Mouse (Mus musculus) splenic B cell, adult 2 months (primary cell): Measurements from ENCODE around the gene Col17a1.

Experiments
- DNase-seq: peaks from one replicate; pipeline ENCODE4 v3.0.0-alpha.2; 2011; ENCODE audit warnings: low read depth, low spot score
- H3K27me3 ChIP-seq: 2 replicates; pipeline ENCODE4 v1.6.1; 2012; ENCODE audit warnings: mild to moderate bottlenecking, low read length, moderate library complexity, mixed read lengths; ENCODE audit not compliant: control insufficient read depth, poor library complexity, insufficient read depth, severe bottlenecking
- H3K36me3 ChIP-seq: 2 replicates; pipeline ENCODE4 v1.6.1; 2012; ENCODE audit warnings: mild to moderate bottlenecking, low read length, moderate library complexity, mixed read lengths; ENCODE audit not compliant: control insufficient read depth, poor library complexity, insufficient read depth, severe bottlenecking

Gene Col17a1

DNA sequence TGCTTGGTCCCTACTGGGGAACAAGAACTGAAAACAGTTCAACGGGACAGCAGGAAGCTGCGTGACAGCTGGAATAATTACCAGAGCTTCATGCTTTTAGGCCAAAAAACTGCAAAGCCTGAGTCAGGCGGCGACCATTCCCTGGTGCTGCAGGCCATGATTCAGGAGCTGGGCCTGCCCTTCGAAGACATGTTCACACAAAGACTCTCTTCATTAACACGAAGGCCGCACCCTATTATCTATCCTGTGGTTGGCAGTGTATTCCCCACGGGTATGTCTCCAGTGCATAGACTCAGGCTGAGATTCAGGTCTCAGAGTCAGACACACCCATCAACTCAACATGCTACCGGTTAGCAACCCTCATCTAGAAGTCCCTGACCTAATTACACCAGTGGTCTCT lies 6.4 kb upstream of the Col17a1 start:
- H3K36me3 ChIP-seq = no peaks in the 10 kb centered on the region
- DNase-seq = no peak
- H3K27me3 ChIP-seq = no peaks in the 10 kb centered on the region

DNA sequence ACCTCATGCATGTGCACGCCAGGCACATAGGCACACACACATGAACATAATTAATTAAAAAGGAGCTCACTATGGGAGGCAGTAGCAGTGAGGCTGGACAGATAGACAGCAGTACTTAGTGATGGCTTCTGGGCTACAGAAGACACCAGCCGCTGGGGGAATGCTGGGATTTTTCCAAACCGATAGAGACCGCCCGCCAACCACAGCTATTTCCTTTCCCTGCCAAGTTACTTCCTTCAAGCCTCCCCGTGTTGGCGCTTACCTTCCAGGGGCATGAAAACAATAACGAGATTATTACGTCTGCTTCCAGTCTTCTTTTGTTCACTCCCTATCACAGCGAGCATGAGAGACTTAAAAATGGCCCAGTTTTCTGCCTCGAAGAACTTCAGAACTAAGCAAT lies 5.2 kb upstream of the Col17a1 start:
- no peaks in the 10 kb centered on the region for H3K36me3 ChIP-seq
- DNase-seq = no peak
- no peaks in the 10 kb centered on the region for H3K27me3 ChIP-seq

DNA sequence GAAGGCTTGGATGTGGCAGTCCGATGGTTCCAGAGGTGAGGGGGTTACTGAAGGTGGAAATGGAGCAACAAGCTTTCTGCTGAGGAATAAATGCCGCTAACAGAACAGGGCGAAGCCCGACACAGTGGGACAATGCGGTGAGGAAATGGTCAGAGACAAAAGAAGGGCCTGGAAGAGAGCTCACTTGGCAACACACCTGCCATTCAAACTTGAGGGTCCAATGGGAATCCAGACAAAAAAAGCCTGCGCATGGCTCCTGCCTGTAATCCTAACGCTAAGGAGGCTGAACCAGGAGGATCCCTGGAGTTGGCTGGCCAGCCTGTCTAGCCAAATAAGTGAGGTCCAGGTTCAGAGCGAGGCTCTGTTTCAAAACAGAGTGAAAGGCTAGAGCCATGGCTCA lies 4.5 kb upstream of the Col17a1 start:
- DNase-seq = no peak
- Histone ChIP-seq H3K27me3 (no peaks in the 10 kb centered on the region), H3K36me3 (no peaks in the 10 kb centered on the region)

DNA sequence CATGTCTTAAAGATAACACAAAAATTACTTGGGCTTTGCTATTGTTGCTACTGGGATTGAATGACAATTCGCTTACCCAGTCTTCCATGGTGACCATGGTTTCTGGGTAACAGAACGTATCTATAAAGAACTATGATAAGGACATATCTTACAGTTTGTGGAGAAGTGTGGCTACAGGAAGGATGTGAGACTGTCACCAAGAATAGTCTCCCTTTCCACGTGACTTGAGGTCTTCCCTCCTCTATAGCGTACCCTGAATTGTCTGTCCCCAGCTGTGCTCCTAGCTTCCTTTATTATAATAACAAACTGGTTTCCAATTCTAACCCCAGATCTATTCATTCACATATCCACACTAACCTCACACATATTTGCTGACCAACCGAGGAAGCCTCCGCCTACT lies 3.8 kb upstream of the Col17a1 start:
- H3K27me3 ChIP-seq = no peaks in the 10 kb centered on the region

DNA sequence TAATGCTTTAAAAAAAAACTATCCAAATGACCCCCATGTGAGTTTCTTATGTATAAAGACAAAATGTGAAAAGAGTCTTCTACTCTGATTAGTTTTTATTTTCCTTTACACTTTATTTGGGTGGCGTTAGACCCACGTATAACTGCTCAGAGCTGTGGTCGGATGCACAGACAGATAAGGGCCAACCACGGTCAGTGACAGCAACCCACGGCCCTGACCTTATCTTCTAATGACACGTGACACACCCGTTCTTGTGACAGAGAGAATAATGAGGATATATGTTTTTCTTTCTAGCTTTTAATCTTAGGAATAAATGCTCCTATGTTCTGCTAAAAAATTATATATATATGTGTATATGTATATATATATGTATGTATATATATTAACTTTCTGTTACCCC lies 2.3 kb downstream of the Col17a1 start:
- Histone ChIP-seq H3K27me3 (no peaks in the 10 kb centered on the region), H3K36me3 (no peaks in the 10 kb centered on the region)
- DNase-seq = no peak

More for the DNA sequence above, 3.8 kb upstream of the Col17a1 start:
- no peaks in the 10 kb centered on the region for H3K36me3 ChIP-seq
- no peak for DNase-seq

DNA sequence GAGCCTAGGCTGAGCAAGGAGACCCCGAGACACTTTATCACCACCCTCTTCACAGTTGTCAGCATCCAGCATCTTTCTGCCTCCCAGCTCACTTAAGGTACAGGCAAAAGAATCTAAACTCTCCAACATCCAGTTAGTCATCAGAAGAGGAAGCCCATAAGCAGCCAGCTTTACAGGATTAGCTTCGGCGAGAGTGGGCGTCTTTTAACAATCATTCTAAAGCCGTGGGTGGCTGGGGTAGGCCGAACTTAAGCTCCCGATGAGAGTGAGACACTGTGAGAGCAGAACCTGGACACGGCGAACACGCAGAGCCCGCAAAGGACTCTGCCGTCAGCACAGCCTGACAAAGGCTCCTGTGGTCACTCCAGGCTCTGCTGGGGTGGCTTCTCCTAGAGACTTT lies 13.2 kb downstream of the Col17a1 start:
- Histone ChIP-seq H3K27me3 (no peaks in the 10 kb centered on the region), H3K36me3 (no peaks in the 10 kb centered on the region)
- no peak for DNase-seq

DNA sequence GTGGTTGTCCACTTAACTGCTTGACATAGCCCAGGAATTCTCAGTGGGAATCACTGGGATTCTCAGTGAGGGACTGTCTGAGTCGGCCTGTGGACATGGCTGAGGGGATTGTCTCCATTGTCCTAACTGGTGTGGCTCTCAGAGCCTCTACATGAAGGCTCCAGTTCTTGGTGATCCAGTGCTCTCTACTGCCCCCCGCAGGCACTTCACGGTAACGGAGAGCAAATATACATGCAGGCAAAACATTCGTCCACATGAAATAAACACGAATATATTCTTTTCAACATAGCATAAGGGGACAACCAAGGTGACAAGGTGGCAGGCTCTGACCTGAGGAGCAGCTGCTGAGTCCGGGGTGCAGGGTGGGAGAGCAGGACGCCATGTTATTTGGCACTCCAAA lies 17.5 kb downstream of the Col17a1 start:
- no peaks in the 10 kb centered on the region for H3K36me3 ChIP-seq
- H3K27me3 ChIP-seq = no peaks in the 10 kb centered on the region
- DNase-seq = peak; percentile 52

DNA sequence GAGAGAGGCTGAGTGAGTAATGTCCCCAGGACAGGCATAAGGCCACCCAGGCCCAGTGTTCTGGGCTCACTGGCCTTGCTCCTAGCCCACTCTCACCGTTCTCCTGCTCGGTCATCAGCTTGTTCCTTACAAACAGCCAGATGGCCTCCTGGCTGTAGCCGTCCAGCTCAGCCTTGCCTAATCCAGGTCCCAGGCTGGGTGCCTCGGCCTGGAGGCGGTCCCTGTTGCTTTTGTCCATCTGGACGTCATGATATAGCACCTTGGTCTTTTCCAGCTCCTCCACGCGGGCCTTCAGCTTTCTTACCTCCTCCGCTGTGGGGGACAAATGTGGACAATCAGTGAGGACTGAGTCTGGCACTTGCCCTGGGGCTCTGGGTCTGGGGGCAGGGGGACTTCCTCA lies 23.5 kb downstream of the Col17a1 start:
- Histone ChIP-seq H3K36me3 (no peaks in the 10 kb centered on the region), H3K27me3 (no peaks in the 10 kb centered on the region)
- no peak for DNase-seq

DNA sequence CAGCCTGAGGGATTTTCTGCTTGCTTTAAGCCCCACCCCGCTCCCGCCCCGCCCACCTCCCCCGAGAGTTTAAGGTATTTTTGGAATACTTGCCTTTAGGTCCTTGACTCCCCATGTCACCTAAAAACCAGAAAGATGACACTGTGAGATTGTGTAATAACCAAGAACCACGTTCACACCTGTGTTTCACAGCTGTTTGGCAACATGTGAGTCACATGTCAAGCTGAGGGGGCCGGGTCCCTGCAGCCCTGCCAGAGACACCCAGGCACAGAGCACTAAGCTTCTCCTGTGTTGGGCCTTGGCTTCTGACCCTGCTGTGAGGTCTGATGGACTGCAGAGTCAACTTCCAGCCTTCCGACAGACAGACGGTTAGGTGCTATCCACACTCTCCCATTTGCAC lies 24.3 kb downstream of the Col17a1 start:
- no peaks in the 10 kb centered on the region for H3K27me3 ChIP-seq
- no peaks in the 10 kb centered on the region for H3K36me3 ChIP-seq
- no peak for DNase-seq

DNA sequence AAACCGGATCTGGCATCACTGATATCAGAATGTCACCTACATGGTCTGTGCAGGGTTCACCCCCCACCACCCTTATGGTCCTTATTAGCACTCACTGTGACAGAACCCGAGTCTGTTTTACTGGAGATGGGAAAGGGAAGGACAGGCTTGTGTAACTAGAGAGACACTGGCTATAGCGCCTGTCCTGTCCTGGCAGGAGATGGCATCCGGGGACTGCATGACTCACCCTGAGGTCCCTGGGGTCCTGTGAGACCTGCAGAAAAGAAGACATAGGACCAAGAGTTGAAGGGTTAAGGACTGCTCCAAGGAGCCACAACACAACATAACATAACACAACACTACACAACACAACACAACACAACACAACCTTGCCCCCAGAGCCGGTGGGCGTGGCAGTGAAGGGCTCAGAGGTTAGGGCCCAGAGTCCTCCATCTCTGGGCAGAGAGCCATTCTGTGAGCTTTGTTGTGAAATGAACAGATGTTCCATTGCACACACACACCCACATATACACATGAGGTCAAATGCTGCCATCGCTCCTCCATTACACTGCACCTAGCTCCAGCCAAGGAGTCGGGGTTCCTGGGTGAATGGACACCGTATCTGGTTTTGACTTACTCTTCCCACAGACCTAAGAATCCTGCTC lies 32.0 kb downstream of the Col17a1 start:
- DNase-seq = no peak
- Histone ChIP-seq H3K27me3 (no peaks in the 10 kb centered on the region), H3K36me3 (no peaks in the 10 kb centered on the region)

DNA sequence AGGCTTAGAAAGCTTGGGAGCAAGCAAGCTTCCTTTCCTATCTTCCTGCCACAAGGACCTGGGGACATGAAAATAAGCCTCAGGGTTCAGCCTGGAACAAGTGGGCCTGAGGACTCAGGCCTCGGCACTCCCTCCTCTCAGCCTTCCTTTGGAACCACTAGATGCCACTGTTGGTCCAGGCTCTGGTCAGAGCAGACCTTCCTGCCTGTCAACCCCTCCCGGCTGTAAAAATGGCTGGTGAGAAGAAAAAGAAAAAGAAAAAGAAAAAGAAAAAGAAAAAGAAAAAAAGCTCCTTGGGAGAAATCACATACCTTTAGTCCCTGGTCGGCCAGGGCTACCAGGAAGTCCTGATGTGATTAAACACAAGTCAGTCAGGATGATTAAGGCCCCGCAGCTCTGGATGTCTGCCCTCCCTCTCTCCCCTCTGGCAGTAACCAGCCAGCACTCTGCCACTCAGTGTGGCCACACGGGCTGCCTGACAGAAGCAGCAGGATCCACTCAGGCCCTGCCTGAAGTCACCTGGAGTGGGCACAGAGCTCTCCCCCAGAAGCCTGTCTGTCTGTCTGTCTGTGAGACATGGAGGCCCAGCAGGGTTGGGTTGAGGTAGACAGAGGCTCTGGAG lies 32.9 kb downstream of the Col17a1 start:
- peak; percentile 50 for DNase-seq
- Histone ChIP-seq H3K36me3 (no peaks in the 10 kb centered on the region), H3K27me3 (no peaks in the 10 kb centered on the region)

DNA sequence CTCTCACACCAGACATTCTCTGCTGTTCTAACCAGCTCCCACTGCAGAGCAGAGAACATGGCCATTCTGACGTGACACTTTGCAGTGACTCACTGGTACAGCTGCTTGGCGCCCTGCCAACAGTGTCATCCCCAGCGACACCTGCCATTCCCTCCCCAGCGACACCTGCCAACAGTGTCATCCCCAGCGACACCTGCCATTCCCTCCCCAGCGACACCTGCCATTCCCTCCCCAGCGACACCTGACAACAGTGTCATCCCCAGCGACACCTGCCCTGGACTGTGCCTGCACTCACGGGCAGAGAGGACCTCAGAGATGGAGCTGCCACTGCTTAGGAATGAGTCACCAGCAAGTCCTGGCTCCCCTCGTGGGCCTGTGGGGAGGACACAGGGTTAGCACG lies 37.0 kb downstream of the Col17a1 start:
- Histone ChIP-seq H3K27me3 (no peaks in the 10 kb centered on the region), H3K36me3 (no peaks in the 10 kb centered on the region)
- DNase-seq = no peak

DNA sequence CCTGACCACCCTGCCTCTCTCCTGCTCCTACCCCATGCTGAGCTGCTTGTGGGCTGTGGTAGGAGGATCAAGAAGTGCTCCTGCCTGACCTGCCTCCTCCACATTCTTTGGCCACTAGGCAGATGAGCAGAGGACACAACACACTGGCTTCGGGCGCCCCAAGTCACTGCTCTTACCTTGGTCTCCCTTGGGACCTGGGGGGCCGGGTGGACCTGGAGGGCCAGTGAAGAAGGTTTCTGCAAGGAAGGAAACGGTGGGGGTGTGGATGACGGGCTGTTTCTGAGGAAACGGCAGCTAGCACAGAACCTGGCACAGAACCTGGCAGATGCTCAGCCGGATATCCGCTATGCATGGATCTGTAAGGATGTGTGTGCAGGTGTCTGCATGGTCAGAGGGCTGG lies 38.7 kb downstream of the Col17a1 start:
- DNase-seq = no peak

DNA sequence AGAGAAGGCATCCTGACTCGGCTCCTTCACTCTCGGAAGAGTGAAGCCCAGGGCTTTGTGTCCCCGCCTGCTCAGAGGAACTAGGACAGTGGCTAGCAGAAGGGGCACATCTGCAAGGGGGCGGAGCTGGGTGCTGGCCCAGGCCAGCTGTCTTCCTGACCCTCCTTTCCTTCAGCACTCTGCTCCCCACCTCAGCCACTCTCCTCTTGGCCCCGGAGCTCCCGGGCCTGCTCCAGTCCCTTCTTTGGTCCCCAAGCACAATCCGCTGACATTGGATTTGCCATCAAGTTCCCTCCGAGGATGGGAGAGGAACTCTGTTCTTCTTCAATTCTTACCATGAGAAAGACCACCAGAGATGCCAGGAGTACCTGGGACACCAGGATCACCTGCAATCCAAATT lies 39.6 kb downstream of the Col17a1 start:
- DNase-seq = no peak
- H3K36me3 ChIP-seq = no peaks in the 10 kb centered on the region

More for the DNA sequence above, 38.7 kb downstream of the Col17a1 start:
- no peaks in the 10 kb centered on the region for H3K36me3 ChIP-seq
- no peaks in the 10 kb centered on the region for H3K27me3 ChIP-seq

DNA sequence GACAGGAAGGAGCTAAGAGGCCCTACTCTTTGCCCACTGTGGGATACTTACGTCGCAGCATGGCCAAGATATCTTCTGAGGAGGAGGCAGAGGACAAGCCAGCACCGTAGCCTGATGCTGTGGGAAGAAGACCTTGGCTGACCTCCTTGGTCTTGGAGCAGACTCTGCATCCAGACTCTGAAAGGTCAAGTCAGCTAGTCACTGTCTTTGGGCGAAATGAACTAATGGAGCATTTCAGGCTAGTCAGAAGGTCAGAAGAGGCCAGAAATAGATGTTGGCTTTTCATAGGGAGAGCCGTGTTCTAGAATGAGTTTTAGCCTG lies 40.8 kb downstream of the Col17a1 start:
- DNase-seq = no peak
- Histone ChIP-seq H3K27me3 (no peaks in the 10 kb centered on the region), H3K36me3 (no peaks in the 10 kb centered on the region)

More for the DNA sequence above, 39.6 kb downstream of the Col17a1 start:
- no peaks in the 10 kb centered on the region for H3K27me3 ChIP-seq
